In genomic region chr8:84104221-84104620, GRCm38 (mm10) we compare ENCODE assay signal across 9 mouse cellular contexts. TPM values are rescaled to one million over a fixed set of nuclear protein-coding genes. Genes with fewer than 3 reads are reported as not detected.
A peak's percentile ranks its signal among the peaks of the same experiment; 100 is the strongest.
DNase-seq lines count a peak whose midpoint lies in the region; ATAC-seq and TF ChIP-seq lines count a peak whose summit lies in the region.
"Had no signal": no experiment of that assay in that cellular context is flagged by ENCODE, and none has a peak within 500 bp of the region (broad histone marks: within the 10 kb centered on the region; RNA-seq: fewer than 3 reads in every experiment).

No protein-coding gene starts in this region.

- no peaks in the 10 kb centered on the region for H3K9me3 ChIP-seq in lung, postnatal 0 days (ENCODE audit: low read length)

- no peaks in the 10 kb centered on the region for H3K27me3 ChIP-seq in lung, postnatal 0 days (replicated peaks; ENCODE audit: insufficient read depth, low read length)

- ATAC-seq in erythroblast, adult 5-6 weeks (replicated peaks; ENCODE audit: low FRiP score, poor library complexity, severe bottlenecking) = peak; percentile 49
- ATAC-seq in lung, postnatal 0 days = peak; percentile 60

- WGBS in lung, postnatal 0 days = 2% methylated on average over 18 of the region's 29 CpGs

- no peak for TF ChIP-seq EP300 in lung, postnatal 0 days (IDR thresholded peaks at IDR 0.05)

- H3K4me1 ChIP-seq in lung, postnatal 0 days (ENCODE audit: insufficient read depth, low read depth, low read length) = peaks cover 5% of the 10 kb centered on the region; the same call in 1 of the 2 replicates

- H3K4me3 ChIP-seq in lung, postnatal 0 days (ENCODE audit: low read depth, low read length) = peak overlapping the region; percentile 74

- peak overlapping the region; percentile 77 for H3K9ac ChIP-seq in lung, postnatal 0 days (replicated peaks; ENCODE audit: low read depth)

- 0 out of 2 replicates have a peak, but pooled peaks cover 4% of the 10 kb centered on the region for H3K36me3 ChIP-seq in lung, postnatal 0 days (ENCODE audit: insufficient read depth, low read length)

- TF ChIP-seq CTCF in brain, embryonic 14.5 days (IDR thresholded peaks at IDR 0.05; ENCODE audit: borderline replicate concordance, extremely low read depth, insufficient read depth, insufficient read length) = peak; percentile 37; the same call in 1 of the 2 replicates
- peak; percentile 52 for TF ChIP-seq CTCF in lung, postnatal 0 days (IDR thresholded peaks at IDR 0.05)

- peak overlapping the region; percentile 71 for H3K4me2 ChIP-seq in lung, postnatal 0 days (replicated peaks; ENCODE audit: low read depth, low read length)

- peak overlapping the region; percentile 64 for H3K27ac ChIP-seq in lung, postnatal 0 days (ENCODE audit: low read length)

- TF ChIP-seq POLR2A in brain, embryonic 14.5 days (IDR thresholded peaks at IDR 0.05; ENCODE audit: borderline replicate concordance, extremely low read depth, insufficient read depth, insufficient read length, poor library complexity, severe bottlenecking) = no peak

- peak; percentile 78 to 79 for DNase-seq in right cerebral cortex, postnatal 10 days (ENCODE audit: low spot score in 2 of 2)
- no peak for DNase-seq in right cerebral cortex, postnatal 25 days
- peak; percentile 89 for DNase-seq in brain, embryonic 14.5 days (ENCODE audit: low read depth)
- peak; percentile 48 to 49 for DNase-seq in kidney, adult 8-10 months
- peak; percentile 68 for DNase-seq in lung, postnatal 0 days (ENCODE audit: low spot score)
- peak; percentile 41 for DNase-seq in retina, postnatal 7 days (ENCODE audit: low read depth, low spot score)
- no peak for DNase-seq in gastrocnemius, postnatal 10 days

RNA-seq across cellular contexts. Expression of gene Dcaf15, which starts 0.3 kb away (rescaled TPM):
- 109 and 153 TPM in 2 replicates for polyA plus RNA-seq in brain, embryonic 14.5 days (2012; rRNA removed)
- total RNA-seq in erythroblast, adult 5-6 weeks (2015; ENCODE audit: low replicate concordance) = 0.19 and 4.0 TPM in 2 replicates
- 1.9 and 2.9 TPM in 2 replicates for total RNA-seq in erythroblast, adult 5-6 weeks (2017; ENCODE audit: low replicate concordance)
- 5.1 TPM in 2 replicates for polyA plus RNA-seq in lung, postnatal 0 days (2015; fragmentation: Nextera tagmentation; extraction: Ambion mirVana)
- total RNA-seq in gastrocnemius, postnatal 10 days (2021) = 10 to 100 TPM in 1 of 2 experiments, 1 to 10 TPM in 1; 9.5 to 11.2 TPM

RNA-seq across cellular contexts. Expression of gene Podnl1, which starts 21.6 kb away (rescaled TPM):
- polyA plus RNA-seq in brain, embryonic 14.5 days (2012; rRNA removed) = 0.10 and 0.31 TPM in 2 replicates
- total RNA-seq in erythroblast, adult 5-6 weeks (2015; ENCODE audit: low replicate concordance) = not detected in 2 replicates
- total RNA-seq in erythroblast, adult 5-6 weeks (2017; ENCODE audit: low replicate concordance) = not detected in 2 replicates
- 0.17 and 0.19 TPM in 2 replicates for polyA plus RNA-seq in lung, postnatal 0 days (2015; fragmentation: Nextera tagmentation; extraction: Ambion mirVana)
- 1 to 10 TPM in 1 of 2 experiments, under 1 TPM in 1; 0.14 to 2.4 TPM for total RNA-seq in gastrocnemius, postnatal 10 days (2021)
- total RNA-seq: left cerebral cortex, postnatal 25 days had no signal

RNA-seq across cellular contexts. Expression of gene Rfx1, which starts 37.6 kb away (rescaled TPM):
- 34.1 and 41.7 TPM in 2 replicates for polyA plus RNA-seq in brain, embryonic 14.5 days (2012; rRNA removed)
- total RNA-seq in erythroblast, adult 5-6 weeks (2015; ENCODE audit: low replicate concordance) = 2.1 and 3.1 TPM in 2 replicates
- total RNA-seq in erythroblast, adult 5-6 weeks (2017; ENCODE audit: low replicate concordance) = 1.4 and 3.5 TPM in 2 replicates
- 4.5 and 5.2 TPM in 2 replicates for polyA plus RNA-seq in lung, postnatal 0 days (2015; fragmentation: Nextera tagmentation; extraction: Ambion mirVana)
- total RNA-seq in gastrocnemius, postnatal 10 days (2021) = 1 to 10 TPM; 5.2 to 8.2 TPM

RNA-seq across cellular contexts. Expression of gene Gm10643, which starts 39.3 kb away (rescaled TPM):
- polyA plus RNA-seq in brain, embryonic 14.5 days (2012; rRNA removed) = 2.0 and 2.9 TPM in 2 replicates
- not detected in 2 replicates for total RNA-seq in erythroblast, adult 5-6 weeks (2015; ENCODE audit: low replicate concordance)
- total RNA-seq in erythroblast, adult 5-6 weeks (2017; ENCODE audit: low replicate concordance) = not detected in 2 replicates
- 1.2 and 1.3 TPM in 2 replicates for polyA plus RNA-seq in lung, postnatal 0 days (2015; fragmentation: Nextera tagmentation; extraction: Ambion mirVana)
- total RNA-seq in gastrocnemius, postnatal 10 days (2021) = 1 to 10 TPM; 1.6 to 1.9 TPM

RNA-seq across cellular contexts. Expression of gene Cc2d1a, which starts 43.5 kb away (rescaled TPM):
- polyA plus RNA-seq in brain, embryonic 14.5 days (2012; rRNA removed) = 44.9 and 47.9 TPM in 2 replicates
- total RNA-seq in erythroblast, adult 5-6 weeks (2015; ENCODE audit: low replicate concordance) = 4.2 and 7.3 TPM in 2 replicates
- 0.60 and 2.5 TPM in 2 replicates for total RNA-seq in erythroblast, adult 5-6 weeks (2017; ENCODE audit: low replicate concordance)
- polyA plus RNA-seq in lung, postnatal 0 days (2015; fragmentation: Nextera tagmentation; extraction: Ambion mirVana) = 15.6 and 16.3 TPM in 2 replicates
- total RNA-seq in gastrocnemius, postnatal 10 days (2021) = 10 to 100 TPM; 12.5 to 13.9 TPM

Comparison
In these comparisons a context has a peak if more than half of its experiments do, and no peak if none do; other contexts are left out.
1. DNase-seq: peak in right cerebral cortex, postnatal 10 days (2 of 2), brain, embryonic 14.5 days (single experiment), kidney, adult 8-10 months (2 of 2), lung, postnatal 0 days (single experiment) and retina, postnatal 7 days (single experiment); none in right cerebral cortex, postnatal 25 days (single experiment) and gastrocnemius, postnatal 10 days (single experiment).